Mouse (Mus musculus) adrenal gland, postnatal 4 days (tissue): ENCODE measurements around the gene Vmn1r218. TPM values are rescaled to one million over a fixed set of nuclear protein-coding genes. Genes with fewer than 3 reads are reported as not detected.
"Not testable (repeated sequence)": the region's sequence is repeated elsewhere in the genome, so short reads cannot be mapped to it uniquely, and the experiment has no call there.

Experiments used
- DNase-seq, 2 experiments: peaks; one replicate each; pipeline ENCODE4 v3.0.0; 2021 to 2022; ENCODE audit warnings: low spot score in 2 of 2, mixed read lengths in 2 of 2
- long read RNA-seq, 2 experiments: library from polyadenylated mRNA; stranded (forward); transcript quantifications; one replicate each; pipeline ENCODE4 v2.0.0; 2021
- total RNA-seq, 2 experiments: library from RNA; stranded (reverse); gene quantifications; 2 replicates each; pipeline ENCODE4 v1.2.3; 2021

Gene Vmn1r218
- not detected for total RNA-seq
- long read RNA-seq, experiment 1, result 0 reads
- long read RNA-seq, experiment 2, result 0 reads

DNA sequence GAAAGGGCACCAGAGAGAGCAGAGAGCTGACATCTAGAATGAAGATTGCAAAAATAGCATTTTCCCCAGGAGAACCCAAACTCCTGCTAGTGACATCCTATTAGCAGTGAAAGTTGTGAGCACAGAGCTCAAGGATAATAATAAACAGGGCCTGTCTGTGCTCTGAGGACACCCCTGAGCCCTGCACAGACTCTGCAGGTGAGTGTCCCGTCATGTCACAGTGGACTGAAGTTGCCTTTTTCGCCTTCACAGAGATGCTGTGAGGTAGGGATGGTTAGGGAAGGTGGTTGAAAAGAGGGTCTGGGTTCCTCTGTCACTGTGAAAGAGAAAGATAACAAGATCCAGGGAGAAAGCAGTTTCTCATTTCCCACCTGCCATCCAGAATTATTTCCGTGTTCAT lies at the start of gene Vmn1r218:
Gene Vmn1r218, plus strand, starts transcription at position 57 of the 400 bp plus-strand sequence.
- DNase-seq, result no peak

DNA sequence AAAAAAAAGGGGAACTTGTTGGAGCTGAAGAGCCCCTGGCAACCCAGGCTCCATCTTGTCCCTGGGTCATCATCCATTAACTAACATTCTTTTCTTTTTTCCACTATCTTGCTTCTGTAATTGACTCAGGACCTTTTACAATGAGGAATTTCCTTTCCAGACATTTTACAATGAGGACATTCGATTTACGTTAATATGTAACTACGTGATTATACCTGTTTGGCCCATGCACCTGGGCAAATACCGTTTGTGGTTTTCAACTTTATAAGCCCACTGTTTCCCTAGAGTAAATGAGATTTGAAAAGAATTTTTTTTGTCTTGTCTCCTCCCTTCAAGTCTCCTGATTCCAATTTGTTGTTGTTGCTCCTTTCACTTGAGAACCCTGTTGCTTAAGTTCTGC lies 38.6 kb upstream of the Vmn1r218 start:
- DNase-seq, result no peak

DNA sequence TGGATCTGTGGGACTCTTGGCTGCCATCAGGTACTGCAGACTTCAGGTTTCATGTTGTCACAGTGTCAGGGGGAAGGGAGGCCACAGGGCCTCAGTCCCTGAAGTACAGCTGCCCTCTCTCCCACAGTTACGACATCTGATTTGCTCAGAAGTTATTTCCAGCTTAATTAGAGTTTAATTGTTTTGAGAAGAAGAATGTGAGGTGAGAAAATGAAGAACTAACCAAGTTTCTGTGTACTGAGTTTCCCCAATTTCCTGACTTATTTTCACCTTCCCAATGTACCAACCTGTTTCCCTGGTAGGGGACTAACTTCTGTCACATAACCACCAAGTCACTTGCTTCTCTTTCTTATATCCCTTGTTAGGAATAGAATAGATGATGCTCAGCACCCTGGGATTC lies 14.8 kb upstream of the Vmn1r218 start, which contains the start of gene Vmn1r217:
Gene Vmn1r217, minus strand, starts transcription at position 101 of the 400 bp plus-strand sequence.
- DNase-seq, result not testable (repeated sequence)

DNA sequence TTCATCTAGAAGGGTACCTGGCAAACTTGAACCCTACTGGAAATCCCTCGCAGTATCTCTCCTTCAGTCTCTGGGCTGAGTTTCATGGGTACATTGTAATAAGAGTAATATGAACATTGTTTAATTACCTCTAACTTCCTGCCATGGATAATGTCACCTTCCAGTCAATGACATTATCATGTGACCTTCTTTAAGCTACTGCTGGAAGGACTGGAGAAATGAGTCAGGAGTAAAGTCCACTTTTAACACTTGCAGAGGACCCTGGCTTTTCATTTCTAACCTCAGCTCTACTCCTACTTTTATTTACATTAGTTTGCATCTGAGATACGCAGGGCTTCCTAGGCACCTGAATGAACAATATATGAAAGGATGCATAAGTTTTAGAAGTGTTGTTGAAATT lies 12.3 kb upstream of the Vmn1r218 start:
- no peak for DNase-seq

DNA sequence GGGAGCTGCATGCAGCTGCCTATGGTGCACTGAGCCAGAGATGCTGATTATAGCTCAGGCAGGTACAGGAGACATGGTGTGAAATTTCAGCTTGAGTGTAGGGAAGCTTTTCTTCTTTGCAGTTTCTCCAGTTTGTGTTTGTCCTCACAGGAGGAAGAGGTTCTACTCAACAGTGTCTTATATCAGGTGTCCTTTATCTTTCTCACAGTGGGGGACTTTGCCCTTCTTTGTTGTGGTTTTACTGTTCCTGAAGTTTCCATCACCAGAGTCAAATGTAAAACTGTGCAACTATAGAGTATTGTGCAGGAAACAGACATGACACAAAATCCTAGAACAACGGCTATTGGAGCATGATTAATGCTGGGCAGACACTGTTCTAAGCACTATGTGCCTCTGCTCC lies 546 bp downstream of the Vmn1r218 start:
- DNase-seq, result no peak

DNA sequence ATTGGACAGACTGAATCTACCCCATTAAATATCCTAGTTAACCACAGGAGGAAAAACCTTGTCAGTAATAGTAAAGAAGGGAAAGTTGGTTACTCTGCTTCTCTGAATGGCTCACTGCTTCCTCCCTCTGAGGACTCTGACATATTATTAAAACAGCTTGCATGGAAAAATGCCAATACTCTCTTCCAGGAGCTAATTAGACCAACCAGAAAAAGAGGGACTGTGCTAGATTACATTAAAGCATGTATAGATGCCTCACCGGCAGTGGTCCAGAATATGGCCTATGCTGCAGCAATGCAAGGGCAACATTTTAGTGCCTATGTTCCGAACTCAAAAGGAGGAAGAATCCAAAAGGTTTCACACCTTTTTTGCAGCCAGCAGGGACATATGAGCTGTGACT lies 5.9 kb downstream of the Vmn1r218 start:
- DNase-seq, result no peak

DNA sequence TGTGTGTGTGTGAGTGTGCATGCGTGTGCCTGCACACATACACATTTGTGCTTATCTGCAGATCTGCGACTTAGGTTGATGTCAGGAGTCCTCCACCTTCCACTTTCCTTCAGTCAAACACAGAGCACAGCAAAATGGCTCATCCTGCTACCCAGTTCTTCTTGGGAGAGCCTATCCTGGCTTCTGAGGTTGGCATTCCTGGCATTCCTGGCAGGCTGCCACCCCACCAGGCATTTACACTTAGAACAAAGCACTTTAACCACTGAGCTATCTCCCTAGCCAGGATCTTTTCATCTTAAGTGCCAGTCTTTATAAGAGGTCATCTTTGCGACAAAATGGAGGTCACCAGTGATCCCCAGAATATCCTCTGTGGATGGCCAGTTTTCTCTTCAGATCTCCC lies 24.9 kb downstream of the Vmn1r218 start:
- no peak for DNase-seq

DNA sequence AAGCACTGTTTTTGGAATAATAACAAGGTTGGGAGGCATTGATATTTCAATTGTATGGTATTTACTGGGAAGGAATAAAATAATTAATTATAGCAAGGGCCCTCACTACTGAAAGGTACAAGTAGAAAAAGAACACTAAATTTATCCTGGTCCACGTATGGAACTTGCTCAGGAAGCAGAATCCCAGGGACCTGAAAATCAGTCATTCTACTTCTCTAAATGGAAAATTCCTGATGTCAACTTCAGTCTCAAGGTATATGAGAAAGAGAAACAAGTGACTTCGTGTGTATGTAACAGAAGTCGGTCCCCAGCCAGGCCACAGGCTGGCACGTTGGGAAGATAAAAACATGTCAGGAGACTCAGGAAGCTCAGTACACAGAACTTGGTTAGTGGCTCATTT lies 26.1 kb downstream of the Vmn1r218 start, which contains the start of gene Vmn1r219:
Gene Vmn1r219, plus strand, starts transcription at position 301 of the 400 bp plus-strand sequence.
- DNase-seq, result no peak

DNA sequence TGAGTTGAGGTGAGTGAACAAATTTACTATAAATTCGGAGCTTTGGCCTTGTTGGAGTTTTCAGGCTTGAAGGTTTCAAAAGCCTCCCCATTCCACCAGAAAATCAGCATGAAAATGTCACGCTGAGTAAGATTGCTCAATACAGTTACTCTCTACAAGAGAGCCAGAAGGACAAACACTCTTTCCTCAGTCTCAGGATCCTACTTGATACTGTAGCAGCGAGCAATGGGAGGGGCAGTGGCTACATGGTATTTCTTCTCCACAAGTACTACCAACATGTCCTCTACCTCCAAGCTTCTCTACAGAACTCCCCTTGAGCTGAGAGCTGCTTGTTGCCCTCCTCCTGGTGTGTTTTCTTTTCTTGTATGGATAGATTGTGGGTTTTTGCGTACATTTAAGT lies 33.5 kb downstream of the Vmn1r218 start:
- DNase-seq, result not testable (repeated sequence)

DNA sequence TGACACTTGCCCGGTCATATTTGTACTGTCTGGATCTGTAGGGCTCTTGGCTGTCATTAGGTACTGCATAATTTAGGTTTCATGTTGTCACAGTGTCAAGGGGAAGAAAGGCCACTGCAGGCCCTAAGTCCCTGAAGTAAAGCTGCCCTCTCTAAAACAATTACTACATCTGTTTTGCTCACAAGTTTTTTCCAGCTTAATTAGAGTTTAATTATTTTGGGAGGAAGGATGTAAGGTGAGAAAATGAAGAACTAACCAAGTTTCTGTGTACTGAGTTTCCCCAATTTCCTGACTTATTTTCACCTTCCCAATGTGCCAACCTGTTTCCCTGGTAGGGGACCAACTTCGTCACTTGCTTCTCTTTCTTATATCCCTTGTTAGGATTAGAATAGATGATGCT lies 54.9 kb downstream of the Vmn1r218 start, which contains the start of gene Vmn1r220:
Gene Vmn1r220, minus strand, starts transcription at position 101 of the 400 bp plus-strand sequence.
- DNase-seq, result no peak

Other genes with a start within 250 kb of the Vmn1r218 start
- not detected for gene Vmn1r212, start 248.9 kb upstream of the Vmn1r218 start, total RNA-seq
- gene Vmn1r213, start 125.5 kb upstream of the Vmn1r218 start, total RNA-seq, result not detected
- not detected for gene Vmn1r214, start 102.7 kb upstream of the Vmn1r218 start, total RNA-seq
- gene Vmn1r215, start 65.1 kb upstream of the Vmn1r218 start, total RNA-seq, result not detected
- gene Vmn1r217, start 14.9 kb upstream of the Vmn1r218 start, total RNA-seq, result not detected
- gene Vmn1r219, start 26.2 kb downstream of the Vmn1r218 start, total RNA-seq, result not detected
- gene Vmn1r220, start 54.8 kb downstream of the Vmn1r218 start, total RNA-seq, result not detected
- gene Vmn1r221, start 81.0 kb downstream of the Vmn1r218 start, total RNA-seq, result not detected
- not detected for gene Vmn1r222, start 102.8 kb downstream of the Vmn1r218 start, total RNA-seq
- gene Vmn1r223, start 114.0 kb downstream of the Vmn1r218 start, total RNA-seq, result not detected
- gene Zfp322a, start 236.1 kb downstream of the Vmn1r218 start, total RNA-seq, result 10 to 100 TPM; 22.9 to 23.5 TPM